Mouse (Mus musculus): ENCODE measurements around the gene Cyp39a1. TPM values are rescaled to one million over a fixed set of nuclear protein-coding genes. Genes with fewer than 3 reads are reported as not detected.

The Cyp39a1 gene
- total RNA-seq, 1 experiment = 1.6 TPM

DNA sequence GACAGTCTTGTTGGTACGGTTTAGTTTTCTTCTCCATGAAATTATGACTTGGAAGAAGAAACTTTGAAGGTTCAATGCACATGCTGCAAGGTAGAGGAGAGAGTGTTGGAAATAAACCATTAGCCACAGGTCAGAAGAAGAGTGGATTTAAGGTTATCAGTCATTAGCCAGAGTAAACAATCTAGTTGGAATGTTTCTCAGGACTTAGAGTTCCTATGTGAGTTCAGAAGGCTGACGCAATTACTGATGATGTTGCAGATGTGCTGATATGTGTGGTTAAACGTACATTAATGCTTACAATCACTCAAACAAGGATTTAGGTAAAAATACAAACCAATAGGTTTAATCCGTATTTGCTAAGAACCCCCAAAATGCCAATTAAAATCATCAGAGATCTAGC is 4.7 kb downstream of the Cyp39a1 start:
- Histone ChIP-seq H3K9me3 (ENCODE audit: control insufficient read depth, insufficient read depth, low read depth, low read length) (no peaks in the 10 kb centered on the region), H3K27ac (ENCODE audit: insufficient read depth, low read depth, low read length, poor library complexity, severe bottlenecking) (no peak overlapping the region), H3K36me3 (ENCODE audit: control insufficient read depth, insufficient read depth, low read length, poor library complexity, severe bottlenecking) (no peaks in the 10 kb centered on the region), H3K4me3 (ENCODE audit: insufficient read depth in 1 of 2, low read depth in 1 of 2, low read length in 2 of 2, poor library complexity in 1 of 2, severe bottlenecking in 1 of 2) (no peak overlapping the region), H3K9ac (ENCODE audit: insufficient read depth, low read depth, low read length, poor library complexity, severe bottlenecking) (no peak overlapping the region), H3K4me1 (ENCODE audit: control insufficient read depth in 2 of 2, insufficient read depth in 2 of 2, low read length in 2 of 2, poor library complexity in 1 of 2) (no peaks in the 10 kb centered on the region)
- no peak for DNase-seq (ENCODE audit: low read depth, low spot score)
- in situ Hi-C loops (cut with MboI; ENCODE audit: low sequenced_read_pairs in 2 of 2, unreplicated experiment in 2 of 2) = no loop called here
- no peak for TF ChIP-seq ZNF384 (IDR thresholded peaks at IDR 0.05; ENCODE audit: low read depth, low read length)

DNA sequence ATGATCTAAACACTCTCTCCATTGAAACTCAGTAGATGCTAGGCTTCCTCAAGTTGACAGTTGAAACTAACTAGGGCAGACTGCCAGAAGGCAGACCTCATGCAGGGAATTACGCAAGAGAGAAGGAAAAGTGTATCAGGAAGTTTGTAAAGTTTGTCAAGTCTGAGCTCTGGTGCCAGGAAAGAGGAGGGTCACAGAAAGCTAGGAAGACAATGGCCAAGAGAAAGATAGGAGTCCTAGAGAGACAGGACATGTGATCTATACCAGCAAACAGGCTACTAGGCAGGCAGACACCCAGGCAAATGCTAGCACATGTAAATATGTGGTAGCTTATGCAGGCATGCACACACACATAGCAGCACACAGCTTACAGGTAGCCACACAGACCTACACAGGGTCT is 8.0 kb downstream of the Cyp39a1 start:
- no peaks in the 10 kb centered on the region for H3K9me3 ChIP-seq (ENCODE audit: control insufficient read depth, insufficient read depth, low read depth, low read length)
- H3K4me1 ChIP-seq (ENCODE audit: control insufficient read depth in 2 of 2, insufficient read depth in 2 of 2, low read length in 2 of 2, poor library complexity in 1 of 2) = no peaks in the 10 kb centered on the region
- TF ChIP-seq HCFC1 (IDR thresholded peaks at IDR 0.05; ENCODE audit: borderline replicate concordance, insufficient read depth, low read length) (no peak), ZNF384 (IDR thresholded peaks at IDR 0.05; ENCODE audit: low read depth, low read length) (no peak), MAFK (IDR thresholded peaks at IDR 0.05; ENCODE audit: insufficient read depth, low read depth, low read length) (no peak), CHD2 (IDR thresholded peaks at IDR 0.05; ENCODE audit: low read depth, low read length) (no peak), ZC3H11A (IDR thresholded peaks at IDR 0.05; ENCODE audit: borderline replicate concordance, low read depth, low read length) (no peak)
- H3K4me3 ChIP-seq (ENCODE audit: insufficient read depth in 1 of 2, low read depth in 1 of 2, low read length in 2 of 2, poor library complexity in 1 of 2, severe bottlenecking in 1 of 2) = no peak overlapping the region
- in situ Hi-C loops (cut with MboI; ENCODE audit: low sequenced_read_pairs in 2 of 2, unreplicated experiment in 2 of 2) = no loop called here
- no peak for DNase-seq (ENCODE audit: low read depth, low spot score)
- no peaks in the 10 kb centered on the region for H3K36me3 ChIP-seq (ENCODE audit: control insufficient read depth, insufficient read depth, low read length, poor library complexity, severe bottlenecking)
- H3K9ac ChIP-seq (ENCODE audit: insufficient read depth, low read depth, low read length, poor library complexity, severe bottlenecking) = no peak overlapping the region
- no peak overlapping the region for H3K27ac ChIP-seq (ENCODE audit: insufficient read depth, low read depth, low read length, poor library complexity, severe bottlenecking)

DNA sequence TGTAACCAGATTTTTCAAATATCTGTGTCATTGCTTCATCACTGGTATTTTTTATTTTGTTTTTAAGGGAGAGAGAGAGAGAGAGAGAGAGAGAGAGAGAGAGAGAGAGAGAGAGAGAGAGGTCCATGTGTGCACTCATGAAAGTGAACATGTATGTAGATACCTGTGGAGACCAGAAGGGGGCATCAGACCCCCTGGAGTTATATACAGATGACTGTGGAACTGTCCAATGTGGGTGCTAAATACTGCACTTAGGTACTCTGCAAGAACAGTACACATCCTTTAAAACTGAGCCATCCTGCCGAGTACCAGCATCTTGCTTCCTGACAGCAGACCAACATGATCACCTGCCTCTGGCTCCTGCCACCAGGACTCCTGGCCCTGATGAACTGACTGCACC is 9.0 kb downstream of the Cyp39a1 start:
- in situ Hi-C loops (cut with MboI; ENCODE audit: low sequenced_read_pairs in 2 of 2, unreplicated experiment in 2 of 2) = no loop called here
- no peak for TF ChIP-seq MAFK (IDR thresholded peaks at IDR 0.05; ENCODE audit: insufficient read depth, low read depth, low read length)
- no peak for TF ChIP-seq ZC3H11A (IDR thresholded peaks at IDR 0.05; ENCODE audit: borderline replicate concordance, low read depth, low read length)
- no peak for TF ChIP-seq HCFC1 (IDR thresholded peaks at IDR 0.05; ENCODE audit: borderline replicate concordance, insufficient read depth, low read length)
- TF ChIP-seq ZNF384 (IDR thresholded peaks at IDR 0.05; ENCODE audit: low read depth, low read length) = no peak
- TF ChIP-seq CHD2 (IDR thresholded peaks at IDR 0.05; ENCODE audit: low read depth, low read length) = no peak
- Histone ChIP-seq H3K4me3 (ENCODE audit: insufficient read depth in 1 of 2, low read depth in 1 of 2, low read length in 2 of 2, poor library complexity in 1 of 2, severe bottlenecking in 1 of 2) (no peak overlapping the region), H3K27ac (ENCODE audit: insufficient read depth, low read depth, low read length, poor library complexity, severe bottlenecking) (no peak overlapping the region), H3K9ac (ENCODE audit: insufficient read depth, low read depth, low read length, poor library complexity, severe bottlenecking) (no peak overlapping the region), H3K36me3 (ENCODE audit: control insufficient read depth, insufficient read depth, low read length, poor library complexity, severe bottlenecking) (no peaks in the 10 kb centered on the region), H3K9me3 (ENCODE audit: control insufficient read depth, insufficient read depth, low read depth, low read length) (no peaks in the 10 kb centered on the region), H3K4me1 (ENCODE audit: control insufficient read depth in 2 of 2, insufficient read depth in 2 of 2, low read length in 2 of 2, poor library complexity in 1 of 2) (no peaks in the 10 kb centered on the region)
- no peak for DNase-seq (ENCODE audit: low read depth, low spot score)

DNA sequence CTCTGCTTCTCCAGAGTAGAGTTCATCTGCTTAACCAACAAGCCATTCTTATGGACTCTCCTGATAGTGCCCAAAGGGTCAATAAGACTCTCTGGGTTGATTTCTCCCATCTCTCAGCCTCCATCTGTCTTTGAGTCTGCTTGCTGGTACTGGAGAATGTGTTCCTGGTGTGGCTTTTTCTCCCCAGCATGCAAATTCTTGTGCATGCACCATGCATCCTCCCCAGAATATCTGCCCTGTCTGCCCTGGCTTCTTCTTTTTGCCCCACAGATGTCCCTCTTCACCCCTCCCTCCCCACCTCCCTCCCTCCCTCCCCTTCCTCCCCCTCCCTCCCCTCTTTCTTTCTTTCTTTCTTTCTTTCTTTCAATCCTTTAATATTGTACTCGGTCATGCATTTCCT is 10.1 kb downstream of the Cyp39a1 start:
- no peak for TF ChIP-seq MAFK (IDR thresholded peaks at IDR 0.05; ENCODE audit: insufficient read depth, low read depth, low read length)
- TF ChIP-seq CHD2 (IDR thresholded peaks at IDR 0.05; ENCODE audit: low read depth, low read length) = no peak
- TF ChIP-seq ZC3H11A (IDR thresholded peaks at IDR 0.05; ENCODE audit: borderline replicate concordance, low read depth, low read length) = no peak
- TF ChIP-seq HCFC1 (IDR thresholded peaks at IDR 0.05; ENCODE audit: borderline replicate concordance, insufficient read depth, low read length) = no peak
- TF ChIP-seq ZNF384 (IDR thresholded peaks at IDR 0.05; ENCODE audit: low read depth, low read length) = no peak
- no peak overlapping the region for H3K27ac ChIP-seq (ENCODE audit: insufficient read depth, low read depth, low read length, poor library complexity, severe bottlenecking)
- no peaks in the 10 kb centered on the region for H3K9me3 ChIP-seq (ENCODE audit: control insufficient read depth, insufficient read depth, low read depth, low read length)
- no peak overlapping the region for H3K4me3 ChIP-seq (ENCODE audit: insufficient read depth in 1 of 2, low read depth in 1 of 2, low read length in 2 of 2, poor library complexity in 1 of 2, severe bottlenecking in 1 of 2)
- in situ Hi-C loops (cut with MboI; ENCODE audit: low sequenced_read_pairs in 2 of 2, unreplicated experiment in 2 of 2) = no loop called here
- H3K4me1 ChIP-seq (ENCODE audit: control insufficient read depth in 2 of 2, insufficient read depth in 2 of 2, low read length in 2 of 2, poor library complexity in 1 of 2) = no peaks in the 10 kb centered on the region
- H3K9ac ChIP-seq (ENCODE audit: insufficient read depth, low read depth, low read length, poor library complexity, severe bottlenecking) = no peak overlapping the region
- no peaks in the 10 kb centered on the region for H3K36me3 ChIP-seq (ENCODE audit: control insufficient read depth, insufficient read depth, low read length, poor library complexity, severe bottlenecking)
- DNase-seq (ENCODE audit: low read depth, low spot score) = no peak

DNA sequence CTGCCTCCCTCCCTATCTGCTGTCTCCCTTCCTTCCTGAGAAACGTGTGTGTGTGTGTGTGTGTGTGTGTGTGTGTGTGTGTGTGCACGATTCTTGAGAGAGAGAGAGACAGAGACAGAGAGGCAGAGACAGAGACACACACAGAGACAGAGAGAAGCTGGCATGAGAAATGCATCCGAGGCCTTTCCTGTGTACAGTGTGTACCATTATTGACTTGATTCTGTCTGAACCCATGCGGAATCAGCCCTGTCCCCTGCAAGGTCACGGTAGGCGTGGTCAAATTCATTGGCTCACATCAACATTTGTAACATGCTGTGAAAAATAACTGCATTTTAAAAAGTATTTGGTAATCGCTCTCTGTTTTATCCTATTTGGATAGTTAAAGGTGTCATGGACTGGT is 16.9 kb downstream of the Cyp39a1 start:
- Histone ChIP-seq H3K9ac (ENCODE audit: insufficient read depth, low read depth, low read length, poor library complexity, severe bottlenecking) (no peak overlapping the region), H3K4me1 (ENCODE audit: control insufficient read depth in 2 of 2, insufficient read depth in 2 of 2, low read length in 2 of 2, poor library complexity in 1 of 2) (no peaks in the 10 kb centered on the region), H3K9me3 (ENCODE audit: control insufficient read depth, insufficient read depth, low read depth, low read length) (no peaks in the 10 kb centered on the region), H3K36me3 (ENCODE audit: control insufficient read depth, insufficient read depth, low read length, poor library complexity, severe bottlenecking) (no peaks in the 10 kb centered on the region), H3K4me3 (ENCODE audit: insufficient read depth in 1 of 2, low read depth in 1 of 2, low read length in 2 of 2, poor library complexity in 1 of 2, severe bottlenecking in 1 of 2) (no peak overlapping the region), H3K27ac (ENCODE audit: insufficient read depth, low read depth, low read length, poor library complexity, severe bottlenecking) (no peak overlapping the region)
- no peak for DNase-seq (ENCODE audit: low read depth, low spot score)
- in situ Hi-C loops (cut with MboI; ENCODE audit: low sequenced_read_pairs in 2 of 2, unreplicated experiment in 2 of 2) = no loop called here
- TF ChIP-seq HCFC1 (IDR thresholded peaks at IDR 0.05; ENCODE audit: borderline replicate concordance, insufficient read depth, low read length) = no peak
- no peak for TF ChIP-seq MAFK (IDR thresholded peaks at IDR 0.05; ENCODE audit: insufficient read depth, low read depth, low read length)
- TF ChIP-seq ZNF384 (IDR thresholded peaks at IDR 0.05; ENCODE audit: low read depth, low read length) = no peak
- TF ChIP-seq CHD2 (IDR thresholded peaks at IDR 0.05; ENCODE audit: low read depth, low read length) = no peak
- no peak for TF ChIP-seq ZC3H11A (IDR thresholded peaks at IDR 0.05; ENCODE audit: borderline replicate concordance, low read depth, low read length)
